Mouse (Mus musculus): ENCODE data around the gene Mok. TPM values are rescaled to one million over a fixed set of nuclear protein-coding genes. Genes with fewer than 3 reads are reported as not detected.
"Not testable (repeated sequence)": the region's sequence is repeated elsewhere in the genome, so short reads cannot be mapped to it uniquely, and the experiment has no call there.

Gene Mok
- polyA plus RNA-seq, 1 experiment: 2.3 TPM

DNA sequence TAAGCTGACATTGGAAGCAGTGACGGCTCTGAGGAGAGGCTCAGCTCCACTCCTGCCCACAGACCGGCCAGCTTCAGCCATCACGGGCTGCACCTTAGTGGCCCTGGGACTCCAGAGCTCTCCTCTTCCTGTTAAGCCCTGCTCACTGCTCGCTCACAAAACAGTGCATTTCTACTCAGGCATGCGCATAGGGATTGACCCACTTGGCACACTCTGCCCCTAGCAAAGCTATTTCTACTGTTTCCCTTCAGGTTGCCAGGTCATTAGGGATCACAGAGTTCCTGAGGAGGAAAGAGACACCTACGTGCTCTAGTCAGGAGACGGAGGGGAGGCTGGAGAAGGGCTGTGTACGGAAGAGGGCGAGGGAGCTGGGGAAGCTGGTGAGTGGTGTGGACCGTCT, 25.2 kb upstream of the Mok start:
- Histone ChIP-seq H3K4me1 (peaks cover 43% of the 10 kb centered on the region), H3K27me3 (replicated peaks) (no peaks in the 10 kb centered on the region), H3K36me3 (replicated peaks; ENCODE audit: low read length) (peaks cover 93% of the 10 kb centered on the region), H3K9me3 (no peaks in the 10 kb centered on the region), H3K4me3 (replicated peaks) (peak overlapping the region; percentile 8)
- no peak for TF ChIP-seq GATA1 (IDR thresholded peaks at IDR 0.05; ENCODE audit: borderline replicate concordance, low read length)
- TF ChIP-seq FLI1 (IDR thresholded peaks at IDR 0.05; ENCODE audit: low read length): no peak

DNA sequence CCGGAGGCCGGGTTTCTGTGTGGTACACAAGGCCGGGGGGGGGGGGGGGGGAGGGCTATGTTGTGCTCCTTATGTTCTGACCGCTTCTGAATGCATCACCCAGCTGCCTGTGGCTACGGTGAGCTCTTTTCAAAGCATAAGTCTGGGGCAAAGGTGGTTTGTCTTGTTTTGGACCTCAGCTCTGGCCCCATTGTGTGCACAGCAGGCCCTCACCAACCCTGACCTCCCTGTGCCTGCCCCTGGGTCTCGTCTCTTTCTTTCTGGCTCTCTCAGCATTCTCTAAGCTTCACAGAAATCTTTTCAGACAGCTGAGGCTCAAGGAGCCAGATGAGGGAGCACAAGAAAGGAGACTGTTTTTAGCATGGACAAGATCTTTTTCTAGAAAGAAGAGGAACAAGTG, 24.8 kb upstream of the Mok start:
- Histone ChIP-seq H3K4me1 (peaks cover 42% of the 10 kb centered on the region), H3K27me3 (replicated peaks) (no peaks in the 10 kb centered on the region), H3K36me3 (replicated peaks; ENCODE audit: low read length) (peaks cover 93% of the 10 kb centered on the region)

DNA sequence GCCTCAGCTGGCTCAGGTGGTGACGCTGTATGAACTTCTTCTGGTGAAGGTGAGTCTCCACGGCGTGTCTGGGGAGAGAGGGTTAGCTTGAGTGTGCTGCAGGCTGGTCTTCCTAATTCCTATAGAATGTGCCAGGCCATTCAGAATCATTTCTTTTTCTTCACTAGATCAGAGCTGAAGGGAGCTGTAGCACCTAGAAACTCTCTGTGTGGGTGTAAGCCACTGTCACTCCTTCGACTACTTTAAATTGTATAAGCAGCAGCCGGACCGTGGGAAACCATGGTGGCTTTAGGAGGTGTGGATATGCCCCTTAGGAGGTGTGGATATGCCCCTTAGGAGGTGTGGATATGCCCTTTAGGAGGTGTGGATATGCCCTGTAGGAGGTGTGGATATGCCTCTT, 23.3 kb upstream of the Mok start:
- TF ChIP-seq GATA1 (IDR thresholded peaks at IDR 0.05; ENCODE audit: borderline replicate concordance, low read length): no peak
- TF ChIP-seq FLI1 (IDR thresholded peaks at IDR 0.05; ENCODE audit: low read length): no peak
- Histone ChIP-seq H3K9me3 (no peaks in the 10 kb centered on the region), H3K4me1 (peaks cover 51% of the 10 kb centered on the region), H3K27me3 (replicated peaks) (no peaks in the 10 kb centered on the region), H3K36me3 (replicated peaks; ENCODE audit: low read length) (peaks cover 93% of the 10 kb centered on the region), H3K4me3 (replicated peaks) (no peak overlapping the region)

More for the DNA sequence above, 24.8 kb upstream of the Mok start:
- no peaks in the 10 kb centered on the region for H3K9me3 ChIP-seq
- no peak overlapping the region for H3K4me3 ChIP-seq (replicated peaks)
- no peak for TF ChIP-seq GATA1 (IDR thresholded peaks at IDR 0.05; ENCODE audit: borderline replicate concordance, low read length)
- TF ChIP-seq FLI1 (IDR thresholded peaks at IDR 0.05; ENCODE audit: low read length): no peak

GRCm38 (mm10) chr12:110861256-110861655, 20.5 kb upstream of the Mok start:
- TF ChIP-seq FLI1 (IDR thresholded peaks at IDR 0.05; ENCODE audit: low read length): no peak
- Histone ChIP-seq H3K4me1 (peaks cover 51% of the 10 kb centered on the region), H3K9me3 (no peaks in the 10 kb centered on the region), H3K27me3 (replicated peaks) (no peaks in the 10 kb centered on the region), H3K4me3 (replicated peaks) (peak overlapping the region; percentile 34), H3K36me3 (replicated peaks; ENCODE audit: low read length) (peaks cover 82% of the 10 kb centered on the region)

GRCm38 (mm10) chr12:110860293-110860692, 19.6 kb upstream of the Mok start:
- Histone ChIP-seq H3K36me3 (replicated peaks; ENCODE audit: low read length) (peaks cover 82% of the 10 kb centered on the region), H3K4me3 (replicated peaks) (no peak overlapping the region), H3K9me3 (no peaks in the 10 kb centered on the region), H3K27me3 (replicated peaks) (no peaks in the 10 kb centered on the region), H3K4me1 (peaks cover 51% of the 10 kb centered on the region)
- TF ChIP-seq GATA1 (IDR thresholded peaks at IDR 0.05; ENCODE audit: borderline replicate concordance, low read length) (no peak), FLI1 (IDR thresholded peaks at IDR 0.05; ENCODE audit: low read length) (no peak)

DNA sequence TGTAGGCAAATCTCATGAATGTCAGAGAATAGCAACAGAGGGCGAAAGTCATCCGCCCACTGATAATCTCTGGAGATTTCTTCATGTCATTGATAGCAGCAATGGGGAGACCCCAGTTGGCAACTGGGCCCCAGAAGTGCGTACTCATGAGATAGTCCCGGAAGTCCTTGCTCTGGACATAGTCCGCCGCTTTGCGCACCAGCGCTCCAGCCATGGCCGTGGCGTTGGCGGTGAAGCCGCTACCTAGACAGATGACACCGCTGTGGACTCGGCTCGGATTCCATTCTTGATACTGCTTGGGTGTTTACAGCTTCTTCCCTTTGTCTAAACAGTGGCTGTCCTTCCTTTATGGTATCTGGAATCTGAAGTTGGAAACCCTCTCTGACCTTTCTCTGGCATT, 17.9 kb upstream of the Mok start:
- H3K9me3 ChIP-seq; H3K4me3 ChIP-seq (replicated peaks); H3K27me3 ChIP-seq (replicated peaks): not testable (repeated sequence)
- Histone ChIP-seq H3K36me3 (replicated peaks; ENCODE audit: low read length) (peaks cover 79% of the 10 kb centered on the region), H3K4me1 (peaks cover 62% of the 10 kb centered on the region)

- Histone ChIP-seq H3K36me3 (replicated peaks; ENCODE audit: low read length) (peaks cover 72% of the 10 kb centered on the region), H3K27me3 (replicated peaks) (no peaks in the 10 kb centered on the region), H3K4me3 (replicated peaks) (peak overlapping the region; percentile 38), H3K9me3 (no peaks in the 10 kb centered on the region), H3K4me1 (peaks cover 73% of the 10 kb centered on the region)
- TF ChIP-seq GATA1 (IDR thresholded peaks at IDR 0.05; ENCODE audit: borderline replicate concordance, low read length) (no peak), FLI1 (IDR thresholded peaks at IDR 0.05; ENCODE audit: low read length) (no peak)
These were observed 16.5 kb upstream of the Mok start for GRCm38 (mm10) chr12:110857196-110857595.

- Histone ChIP-seq H3K4me3 (replicated peaks) (no peak overlapping the region), H3K27me3 (replicated peaks) (no peaks in the 10 kb centered on the region), H3K36me3 (replicated peaks; ENCODE audit: low read length) (peaks cover 55% of the 10 kb centered on the region), H3K4me1 (peaks cover 76% of the 10 kb centered on the region), H3K9me3 (no peaks in the 10 kb centered on the region)
- TF ChIP-seq FLI1 (IDR thresholded peaks at IDR 0.05; ENCODE audit: low read length) (no peak), GATA1 (IDR thresholded peaks at IDR 0.05; ENCODE audit: borderline replicate concordance, low read length) (no peak)
These were observed 14.3 kb upstream of the Mok start for GRCm38 (mm10) chr12:110854786-110855737.

GRCm38 (mm10) chr12:110851923-110852322, 11.2 kb upstream of the Mok start:
- TF ChIP-seq FLI1 (IDR thresholded peaks at IDR 0.05; ENCODE audit: low read length) (no peak), GATA1 (IDR thresholded peaks at IDR 0.05; ENCODE audit: borderline replicate concordance, low read length) (no peak)
- Histone ChIP-seq H3K4me3 (replicated peaks) (peak overlapping the region; percentile 96), H3K9me3 (no peaks in the 10 kb centered on the region)

GRCm38 (mm10) chr12:110851414-110851813, 10.7 kb upstream of the Mok start:
- no peaks in the 10 kb centered on the region for H3K27me3 ChIP-seq (replicated peaks)
- H3K36me3 ChIP-seq (replicated peaks; ENCODE audit: low read length): peaks cover 29% of the 10 kb centered on the region
- H3K4me1 ChIP-seq: peaks cover 74% of the 10 kb centered on the region
- TF ChIP-seq GATA1 (IDR thresholded peaks at IDR 0.05; ENCODE audit: borderline replicate concordance, low read length) (no peak), FLI1 (IDR thresholded peaks at IDR 0.05; ENCODE audit: low read length) (no peak)
- H3K9me3 ChIP-seq: no peaks in the 10 kb centered on the region
- H3K4me3 ChIP-seq (replicated peaks): peak overlapping the region; percentile 96

More at GRCm38 (mm10) chr12:110851923-110852322, 11.2 kb upstream of the Mok start:
- peaks cover 74% of the 10 kb centered on the region for H3K4me1 ChIP-seq
- H3K36me3 ChIP-seq (replicated peaks; ENCODE audit: low read length): peaks cover 34% of the 10 kb centered on the region
- H3K27me3 ChIP-seq (replicated peaks): no peaks in the 10 kb centered on the region

Measured in megakaryocyte, embryonic 14.5 days (primary cell).